Mouse (Mus musculus) midbrain, embryonic 16.5 days (tissue): ENCODE data around the gene Anks1. TPM values are rescaled to one million over a fixed set of nuclear protein-coding genes. Genes with fewer than 3 reads are reported as not detected.

Source experiments
- ATAC-seq: fragments of 200-750 bp; cut with Nextera tagmentation; 2 replicates; pipeline ENCODE4 v1.8.0; 2017; ENCODE audit warnings: moderate TSS enrichment
- H3K27ac ChIP-seq: fragments of 300-500 bp; sonication (generic); 2 replicates; pipeline ENCODE4 v1.5.1; 2014; ENCODE audit warnings: mild to moderate bottlenecking, low read length, mixed read lengths
- H3K27me3 ChIP-seq: fragments of 300-500 bp; sonication (generic); 2 replicates; pipeline ENCODE4 v1.6.1; 2014; ENCODE audit warnings: low read depth, low read length, mixed read lengths; ENCODE audit not compliant: control insufficient read depth, insufficient read depth
- H3K36me3 ChIP-seq: fragments of 300-500 bp; sonication (generic); 2 replicates; pipeline ENCODE4 v1.6.1; 2014; ENCODE audit warnings: mild to moderate bottlenecking, low read length, moderate library complexity, mixed read lengths; ENCODE audit not compliant: control insufficient read depth, insufficient read depth
- H3K4me1 ChIP-seq: fragments of 300-500 bp; sonication (generic); 2 replicates; pipeline ENCODE4 v1.6.1; 2014; ENCODE audit warnings: mild to moderate bottlenecking, low read length, mixed read lengths; ENCODE audit not compliant: control insufficient read depth, insufficient read depth
- H3K4me2 ChIP-seq: fragments of 300-500 bp; sonication (generic); 2 replicates; pipeline ENCODE4 v1.6.1; 2014; ENCODE audit warnings: mild to moderate bottlenecking, low read length, mixed read lengths
- H3K4me3 ChIP-seq: fragments of 300-500 bp; sonication (generic); 2 replicates; pipeline ENCODE4 v1.5.1; 2014; ENCODE audit warnings: low read depth, mild to moderate bottlenecking, low read length, moderate library complexity, mixed read lengths
- H3K9ac ChIP-seq: fragments of 300-500 bp; sonication (generic); 2 replicates; pipeline ENCODE4 v1.6.1; 2014; ENCODE audit warnings: low read depth, low read length, mixed read lengths
- H3K9me3 ChIP-seq: fragments of 300-500 bp; sonication (generic); replicated peaks from 2 replicates; pipeline ENCODE4 v1.6.1; 2014; ENCODE audit warnings: mild to moderate bottlenecking, low read length, mixed read lengths; ENCODE audit not compliant: control insufficient read depth, poor library complexity, severe bottlenecking
- WGBS: fragments of 180-500 bp; shearing (Covaris S2); extraction: QIAGEN DNeasy Blood & Tissue Kit; methylation state at CpG from one replicate; pipeline ENCODE4 v1.1.7; 2014; 5-methylcytosine and 5-hydroxymethylcytosine counted together
- polyA plus RNA-seq: library from polyadenylated mRNA; unstranded; fragments of >200 nt; fragmentation: Nextera tagmentation; extraction: Ambion mirVana; gene quantifications from 2 replicates; pipeline ENCODE4 v1.2.1, GENCODE M21; 2015

The Anks1 gene
- polyA plus RNA-seq, 1 experiment from 2014 or later, result 56.2 TPM

DNA sequence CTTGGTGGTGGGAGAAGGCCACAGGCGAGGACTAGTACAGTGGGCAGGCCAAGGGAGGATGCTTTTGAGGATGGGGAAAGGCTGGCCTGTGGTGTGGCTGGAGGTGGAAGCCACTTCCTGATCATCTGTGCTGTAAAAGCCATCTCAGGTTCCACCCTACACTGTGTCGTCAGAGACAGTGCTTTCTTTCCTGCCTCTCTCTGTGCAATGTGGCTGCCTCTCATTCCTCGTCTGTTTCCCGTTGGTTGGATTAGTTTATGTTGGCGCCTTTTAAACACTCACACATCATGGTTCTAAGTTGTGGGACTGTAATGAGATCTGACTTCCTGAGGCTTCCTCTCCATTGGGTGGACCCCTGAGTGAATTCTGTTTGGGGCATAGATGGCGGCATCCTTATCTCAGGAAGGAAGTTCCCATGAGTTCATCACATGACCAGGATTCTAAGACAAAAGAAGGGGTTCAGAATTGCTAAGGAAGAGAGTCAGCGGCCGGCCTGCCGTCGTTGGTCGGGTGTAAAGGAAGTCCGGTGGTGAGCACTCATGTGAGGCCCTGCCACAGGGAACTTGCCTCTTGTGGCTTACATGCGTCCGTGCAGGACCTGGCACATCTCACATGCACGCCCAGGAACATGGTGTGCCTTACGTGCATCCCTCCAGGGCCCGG is 106.1 kb downstream of the Anks1 start:
- no peak for ATAC-seq
- H3K27me3 ChIP-seq, result no peaks in the 10 kb centered on the region
- no peaks in the 10 kb centered on the region for H3K9me3 ChIP-seq
- H3K4me3 ChIP-seq, result no peak overlapping the region
- WGBS, result 83% methylated on average over 17 of the region's 17 CpGs
- peaks cover 41% of the 10 kb centered on the region for H3K4me1 ChIP-seq
- H3K27ac ChIP-seq, result peak overlapping the region; percentile 8
- no peaks in the 10 kb centered on the region for H3K36me3 ChIP-seq
- H3K9ac ChIP-seq, result no peak overlapping the region
- H3K4me2 ChIP-seq, result no peak overlapping the region

DNA sequence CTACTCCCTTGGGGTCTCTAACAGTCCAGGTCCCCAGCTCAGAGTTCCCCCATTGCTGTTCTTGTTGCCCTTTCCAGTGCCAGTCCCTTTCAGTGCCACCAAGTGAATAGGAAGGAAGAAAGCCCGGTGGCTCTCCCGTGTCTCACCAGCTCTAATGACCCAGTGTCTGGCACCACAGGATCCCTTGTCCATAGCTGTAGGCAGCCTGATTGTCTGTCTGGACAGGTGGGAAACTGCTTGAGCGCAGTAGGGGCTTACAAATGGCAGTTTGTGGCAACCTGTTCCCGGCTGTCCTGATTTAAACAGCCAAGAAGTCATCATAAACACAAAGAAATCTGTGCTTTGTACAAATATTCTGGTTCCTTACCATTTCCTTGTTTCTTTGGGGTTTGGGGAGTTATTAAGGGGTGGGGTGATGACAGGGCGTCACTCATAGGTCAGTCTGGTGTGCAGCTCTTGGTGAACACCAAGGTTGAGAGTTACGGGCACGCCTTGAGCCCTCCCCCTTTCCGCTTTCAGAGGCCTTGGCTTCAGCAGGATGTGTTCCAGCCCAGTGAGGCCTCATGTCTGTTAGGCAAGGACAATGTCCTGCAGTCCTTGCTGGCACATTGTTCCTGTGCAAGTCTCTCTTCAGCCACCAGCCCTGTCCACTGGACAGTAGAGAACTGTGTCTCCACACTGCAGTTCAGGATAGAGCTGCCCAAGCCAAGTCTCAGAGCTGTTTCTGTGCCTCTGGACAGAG is 107.1 kb downstream of the Anks1 start:
- H3K27ac ChIP-seq, result peak overlapping the region; percentile 43
- no peak for ATAC-seq
- H3K4me3 ChIP-seq, result no peak overlapping the region
- H3K27me3 ChIP-seq, result no peaks in the 10 kb centered on the region
- H3K4me2 ChIP-seq, result no peak overlapping the region
- no peaks in the 10 kb centered on the region for H3K36me3 ChIP-seq
- WGBS, result 88% methylated on average over 8 of the region's 8 CpGs
- peaks cover 41% of the 10 kb centered on the region for H3K4me1 ChIP-seq
- no peaks in the 10 kb centered on the region for H3K9me3 ChIP-seq
- no peak overlapping the region for H3K9ac ChIP-seq

DNA sequence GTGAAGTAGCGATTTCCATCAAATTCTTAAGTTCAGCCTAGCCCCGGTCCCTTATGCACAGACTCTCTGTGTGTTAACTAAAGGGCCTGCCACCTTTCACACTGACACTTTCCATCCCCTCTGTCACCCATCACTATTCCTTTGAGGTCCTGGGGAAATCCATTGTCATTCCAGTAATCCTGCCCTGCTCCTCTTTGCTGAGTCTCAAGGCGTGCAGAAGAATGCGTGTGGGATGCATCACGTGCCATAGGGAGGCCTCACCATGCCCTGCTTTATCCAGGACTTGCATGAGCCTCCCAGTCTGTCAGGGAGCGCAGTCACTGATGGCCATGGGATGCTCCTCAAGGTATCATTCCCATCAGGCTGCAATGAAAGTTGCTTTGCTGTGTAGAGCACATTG is 109.2 kb downstream of the Anks1 start:
- Histone ChIP-seq H3K4me3 (no peak overlapping the region), H3K4me1 (peaks cover 41% of the 10 kb centered on the region), H3K4me2 (no peak overlapping the region), H3K9ac (no peak overlapping the region), H3K27ac (no peak overlapping the region), H3K9me3 (no peaks in the 10 kb centered on the region), H3K36me3 (no peaks in the 10 kb centered on the region), H3K27me3 (no peaks in the 10 kb centered on the region)
- ATAC-seq, result no peak
- WGBS, result 23% methylated on average over 6 of the region's 6 CpGs

DNA sequence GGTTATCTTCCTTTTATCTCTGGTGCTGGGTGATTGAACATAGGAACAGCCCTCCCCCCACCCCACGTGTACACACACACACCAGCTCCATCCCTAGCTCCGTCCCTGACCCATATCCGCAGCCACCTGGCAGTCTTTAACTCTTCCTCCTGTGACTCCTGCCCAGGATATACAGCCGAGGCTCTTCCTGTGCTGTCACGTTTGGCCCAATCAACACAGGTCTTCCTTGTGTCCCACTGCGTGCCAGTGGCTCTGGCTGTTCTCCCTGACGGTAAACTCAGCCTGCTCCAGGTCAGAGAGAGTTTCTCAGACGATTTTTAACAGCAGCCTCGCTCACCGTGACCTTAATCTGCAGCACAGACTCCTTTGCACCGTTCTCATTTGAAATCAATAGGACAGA is 109.7 kb downstream of the Anks1 start:
- no peak overlapping the region for H3K9ac ChIP-seq
- no peaks in the 10 kb centered on the region for H3K36me3 ChIP-seq
- H3K27me3 ChIP-seq, result no peaks in the 10 kb centered on the region
- no peaks in the 10 kb centered on the region for H3K9me3 ChIP-seq
- H3K27ac ChIP-seq, result no peak overlapping the region
- no peak for ATAC-seq
- no peak overlapping the region for H3K4me3 ChIP-seq
- WGBS, result 28% methylated on average over 11 of the region's 11 CpGs
- no peak overlapping the region for H3K4me2 ChIP-seq
- peaks cover 36% of the 10 kb centered on the region for H3K4me1 ChIP-seq

DNA sequence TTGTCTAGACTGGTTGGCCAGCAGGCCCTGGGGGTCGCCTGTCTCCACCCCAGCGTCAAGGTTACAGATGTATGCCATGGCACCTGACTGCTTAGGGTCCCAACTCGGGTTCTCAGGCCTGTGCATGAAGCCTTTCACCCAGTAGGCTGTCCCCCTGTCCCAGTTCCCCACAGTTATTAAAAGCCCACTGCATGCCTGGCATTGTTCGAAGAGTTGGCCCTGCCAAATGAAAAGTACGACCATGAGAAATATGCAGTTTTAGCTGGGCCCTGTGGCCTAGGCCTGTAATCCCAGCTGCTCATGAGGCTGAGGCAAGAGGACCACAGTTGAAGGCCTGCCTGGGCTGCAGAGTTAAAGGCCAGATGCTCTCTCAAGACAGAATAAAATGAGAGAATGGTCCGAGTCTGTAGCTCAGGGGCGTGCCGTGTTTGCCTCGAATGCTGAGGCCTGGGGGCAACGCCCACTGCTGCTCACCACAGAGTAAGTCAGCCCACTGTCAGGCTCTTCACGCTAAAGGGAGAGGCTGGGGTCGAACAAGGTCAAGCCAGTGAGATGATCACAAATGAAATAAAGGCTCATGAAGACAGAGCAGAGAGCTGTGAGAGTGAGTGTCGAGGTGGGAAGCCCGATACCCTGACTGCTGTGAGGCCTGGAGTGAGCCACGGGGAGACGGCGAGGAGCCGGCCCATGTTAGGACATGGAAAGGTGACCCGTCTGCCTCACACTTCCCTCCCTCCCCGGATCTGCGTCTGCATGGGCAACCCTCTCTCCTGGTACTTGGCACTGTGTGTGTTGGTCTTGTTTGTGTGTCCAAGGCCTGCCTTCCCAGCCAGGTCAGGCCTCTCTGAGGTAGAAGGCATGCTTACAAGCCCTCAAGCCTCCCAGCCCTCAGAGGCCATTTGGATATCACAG is 110.9 kb downstream of the Anks1 start:
- H3K4me3 ChIP-seq, result no peak overlapping the region
- H3K9ac ChIP-seq, result peak overlapping the region; percentile 26; the same call in 1 of the 2 replicates
- H3K4me1 ChIP-seq, result peaks cover 32% of the 10 kb centered on the region
- ATAC-seq, result no peak
- no peaks in the 10 kb centered on the region for H3K36me3 ChIP-seq
- H3K4me2 ChIP-seq, result no peak overlapping the region
- no peak overlapping the region for H3K27ac ChIP-seq
- H3K9me3 ChIP-seq, result no peaks in the 10 kb centered on the region
- 76% methylated on average over 21 of the region's 21 CpGs for WGBS
- H3K27me3 ChIP-seq, result no peaks in the 10 kb centered on the region

DNA sequence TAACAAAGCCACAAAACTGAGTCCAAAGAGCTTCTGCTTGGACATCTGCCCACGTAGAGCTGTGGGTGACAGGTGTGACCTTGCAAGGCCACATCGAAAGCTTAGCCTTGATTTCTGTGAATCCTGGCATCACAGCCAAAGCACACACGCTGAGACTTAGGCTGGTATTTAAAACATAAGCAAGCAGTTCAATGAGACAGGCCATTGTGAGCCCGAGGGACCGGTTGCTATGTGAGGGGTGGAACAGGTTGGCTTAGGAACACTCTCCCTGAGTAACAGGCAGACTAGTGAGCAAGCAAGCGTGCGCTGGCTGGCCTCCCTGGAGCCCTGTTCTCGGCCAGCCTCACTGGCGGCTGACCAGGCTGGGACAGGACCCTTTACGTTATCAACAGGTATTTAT is 112.8 kb downstream of the Anks1 start:
- H3K27ac ChIP-seq, result no peak overlapping the region; the same call in 1 of the 2 replicates
- no peaks in the 10 kb centered on the region for H3K36me3 ChIP-seq
- H3K4me1 ChIP-seq, result peaks cover 39% of the 10 kb centered on the region
- no peaks in the 10 kb centered on the region for H3K9me3 ChIP-seq
- 57% methylated on average over 10 of the region's 10 CpGs for WGBS
- no peak overlapping the region for H3K9ac ChIP-seq
- ATAC-seq, result no peak
- no peaks in the 10 kb centered on the region for H3K27me3 ChIP-seq
- no peak overlapping the region for H3K4me3 ChIP-seq
- H3K4me2 ChIP-seq, result no peak overlapping the region

DNA sequence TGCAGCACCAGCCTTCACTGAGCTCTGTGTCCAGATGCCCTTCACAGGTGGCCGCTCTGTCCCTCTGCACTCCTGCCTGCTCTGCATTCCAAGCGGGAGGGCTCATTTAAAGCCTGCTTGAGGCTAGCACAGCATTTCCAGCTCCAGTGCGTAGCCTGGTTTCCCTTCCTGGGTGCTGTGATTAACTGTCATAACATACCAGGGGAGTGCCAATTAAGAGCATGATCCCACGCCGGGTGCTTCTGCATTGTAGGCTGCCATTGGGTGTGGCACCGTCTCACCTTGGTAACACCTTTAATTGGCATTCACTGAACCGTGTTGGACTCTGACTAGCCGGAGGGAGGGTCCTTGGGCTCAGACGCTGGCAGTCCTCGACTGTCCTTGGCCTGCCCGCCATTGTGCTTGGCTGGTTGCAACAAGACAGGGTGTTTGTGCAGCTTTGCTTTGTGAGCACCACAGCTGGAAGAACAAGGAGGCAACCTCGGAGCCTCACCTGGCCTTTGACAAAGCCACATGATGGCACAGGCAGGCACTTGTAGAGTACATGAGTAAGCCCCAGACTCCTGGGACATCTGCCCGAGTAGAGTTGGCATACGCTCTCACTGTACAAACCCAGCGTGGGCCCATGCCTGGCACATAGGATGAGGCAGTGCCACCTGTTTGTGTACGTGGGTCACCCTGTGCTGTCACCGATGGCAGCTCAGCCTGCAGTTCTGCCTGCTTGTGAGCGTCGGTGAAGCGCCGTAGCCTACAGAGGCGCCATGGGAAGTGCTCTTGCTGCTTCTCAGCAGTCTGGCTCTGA is 113.9 kb downstream of the Anks1 start:
- H3K4me1 ChIP-seq, result peaks cover 32% of the 10 kb centered on the region
- no peak for ATAC-seq
- peak overlapping the region; percentile 35; the same call in 1 of the 2 replicates for H3K27ac ChIP-seq

DNA sequence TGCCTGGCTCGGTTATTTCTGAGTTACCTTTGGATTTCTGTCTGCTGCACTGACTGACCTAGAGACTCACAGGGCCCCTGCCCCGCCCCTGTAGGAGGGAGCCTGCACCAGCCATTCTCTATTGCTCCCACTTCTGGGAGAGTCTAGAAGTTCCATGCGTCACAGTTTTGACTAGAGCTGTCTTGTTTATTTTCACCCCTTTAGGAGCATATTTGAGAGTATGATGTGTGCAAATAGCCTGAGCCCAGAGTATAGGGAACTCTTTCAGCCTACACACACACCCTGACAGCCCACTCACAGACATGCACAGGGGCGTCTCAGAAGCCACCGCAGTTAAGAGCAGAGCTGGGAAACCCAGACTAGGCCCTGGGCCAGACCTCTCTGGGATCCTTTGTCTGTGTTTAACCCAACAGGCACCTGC is 116.4 kb downstream of the Anks1 start:
- no peak overlapping the region; the same call in 1 of the 2 replicates for H3K9ac ChIP-seq
- H3K4me1 ChIP-seq, result peaks cover 19% of the 10 kb centered on the region
- 64% methylated on average over 5 of the region's 5 CpGs for WGBS
- no peaks in the 10 kb centered on the region for H3K9me3 ChIP-seq
- no peak; the same call in 1 of the 2 replicates for ATAC-seq
- H3K27me3 ChIP-seq, result no peaks in the 10 kb centered on the region
- no peak overlapping the region for H3K4me3 ChIP-seq
- no peaks in the 10 kb centered on the region for H3K36me3 ChIP-seq
- H3K4me2 ChIP-seq, result no peak overlapping the region
- H3K27ac ChIP-seq, result peak overlapping the region; percentile 36; the same call in 1 of the 2 replicates

More for the DNA sequence above, 113.9 kb downstream of the Anks1 start:
- no peak overlapping the region for H3K4me3 ChIP-seq
- H3K27me3 ChIP-seq, result no peaks in the 10 kb centered on the region
- H3K9me3 ChIP-seq, result no peaks in the 10 kb centered on the region
- WGBS, result 83% methylated on average over 22 of the region's 22 CpGs
- H3K4me2 ChIP-seq, result no peak overlapping the region
- no peaks in the 10 kb centered on the region for H3K36me3 ChIP-seq
- no peak overlapping the region for H3K9ac ChIP-seq
